Mouse (Mus musculus): ENCODE measurements at regions not wholly inside any gene's neighbourhood (a gene's known extent, or its start where the extent isn't known, plus 50 kb on each side); places are given as distances from the start of the nearest gene placed in this dataset.

- no peak for DNase-seq
These were observed 84.2 kb downstream of the Ddx1 start for GRCm38 (mm10) chr12:13164791-13165190.

- no peak for DNase-seq
These were observed 88.0 kb downstream of the Ddx1 start for GRCm38 (mm10) chr12:13161051-13161450.

GRCm38 (mm10) chr12:13159346-13160055 lies 89.5 kb downstream of the Ddx1 start:
- DNase-seq: no peak

GRCm38 (mm10) chr12:13157666-13158381 lies 91.2 kb downstream of the Ddx1 start:
- DNase-seq: no peak

- DNase-seq: peak; percentile 39 to 50
These were observed 91.9 kb downstream of the Ddx1 start for GRCm38 (mm10) chr12:13157089-13157488.

GRCm38 (mm10) chr12:13150751-13151150 lies 98.3 kb downstream of the Ddx1 start:
- peak; percentile 18 to 26 for DNase-seq

- DNase-seq: no peak
These were observed 101.8 kb downstream of the Ddx1 start for GRCm38 (mm10) chr12:13147251-13147650.

GRCm38 (mm10) chr12:13145186-13146115 lies 103.6 kb downstream of the Ddx1 start:
- DNase-seq: peak; percentile 54 to 65

- no peak for DNase-seq
These were observed 104.3 kb downstream of the Ddx1 start for GRCm38 (mm10) chr12:13144739-13145138.

- no peak for DNase-seq
These were observed 108.4 kb downstream of the Ddx1 start for GRCm38 (mm10) chr12:13140636-13141035.

GRCm38 (mm10) chr12:13139189-13139588 lies 109.8 kb downstream of the Ddx1 start:
- peak in 1 of 2 experiments; percentile 45 for DNase-seq

GRCm38 (mm10) chr12:13134168-13134567 lies 114.8 kb downstream of the Ddx1 start:
- DNase-seq: no peak

- peak; percentile 82 to 89 for DNase-seq
These were observed 119.3 kb downstream of the Ddx1 start for GRCm38 (mm10) chr12:13129677-13130082.

- DNase-seq: no peak
These were observed 121.6 kb downstream of the Ddx1 start for GRCm38 (mm10) chr12:13127407-13127806.

- no peak for DNase-seq
These were observed 124.0 kb downstream of the Ddx1 start for GRCm38 (mm10) chr12:13125054-13125453.

- DNase-seq: peak; percentile 31 to 59
These were observed 126.7 kb downstream of the Ddx1 start for GRCm38 (mm10) chr12:13122282-13122681.

GRCm38 (mm10) chr12:13120581-13120980 lies 128.4 kb downstream of the Ddx1 start:
- DNase-seq: no peak

- DNase-seq: no peak
These were observed 129.4 kb downstream of the Ddx1 start for GRCm38 (mm10) chr12:13119653-13120052.

- no peak for DNase-seq
These were observed 131.0 kb downstream of the Ddx1 start for GRCm38 (mm10) chr12:13118026-13118425.

GRCm38 (mm10) chr12:13114341-13114740 lies 134.7 kb downstream of the Ddx1 start:
- no peak for DNase-seq

GRCm38 (mm10) chr12:13106931-13107330 lies 142.1 kb downstream of the Ddx1 start:
- DNase-seq: no peak

GRCm38 (mm10) chr12:13100505-13101354 lies 148.3 kb downstream of the Ddx1 start:
- peak; percentile 28 to 33 for DNase-seq
